In the genomic region with DNA sequence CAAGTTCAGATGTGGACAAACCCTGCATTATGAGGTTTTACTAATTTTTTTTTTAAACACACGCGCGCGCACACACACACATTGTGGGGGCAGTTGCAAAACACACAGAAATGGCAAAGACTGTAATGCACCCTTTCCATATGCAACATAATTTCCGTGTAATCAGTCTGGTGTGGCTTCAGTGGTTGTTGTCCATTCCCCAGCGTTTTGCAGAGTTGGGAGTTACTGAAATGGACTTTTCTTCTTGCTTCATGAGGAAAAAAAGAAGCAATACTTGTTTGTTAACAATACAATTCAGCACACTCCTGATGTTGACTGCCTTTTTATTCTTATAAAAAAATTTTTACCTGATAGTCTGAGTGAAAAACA, we compare ENCODE assay signal across 8 mouse cellular contexts. TPM values are rescaled to one million over a fixed set of nuclear protein-coding genes. Genes with fewer than 3 reads are reported as not detected.
DNase-seq lines count a peak whose midpoint lies in the region; ATAC-seq and TF ChIP-seq lines count a peak whose summit lies in the region.

No protein-coding gene starts in this region.

- no peaks in the 10 kb centered on the region for H3K9me3 ChIP-seq in embryonic facial prominence, embryonic 14.5 days (ENCODE audit: control insufficient read depth, low read length)
- H3K9me3 ChIP-seq in intestine, embryonic 14.5 days (ENCODE audit: control insufficient read depth, low read length): no peaks in the 10 kb centered on the region
- no peaks in the 10 kb centered on the region for H3K9me3 ChIP-seq in neural tube, embryonic 12.5 days

- H3K27ac ChIP-seq in layer of hippocampus, adult 2 months: no peak overlapping the region
- H3K27ac ChIP-seq in embryonic facial prominence, embryonic 14.5 days (replicated peaks; ENCODE audit: low read depth, low read length): no peak overlapping the region
- H3K27ac ChIP-seq in intestine, embryonic 14.5 days (ENCODE audit: low read depth): no peak overlapping the region
- no peak overlapping the region for H3K27ac ChIP-seq in neural tube, embryonic 12.5 days

- peak overlapping the region; percentile 45; the same call in 1 of the 2 replicates for H3K9ac ChIP-seq in embryonic facial prominence, embryonic 14.5 days (ENCODE audit: low read depth, low read length)
- no peak overlapping the region for H3K9ac ChIP-seq in intestine, embryonic 14.5 days (ENCODE audit: low read length)
- peak overlapping the region; percentile 36; the same call in 1 of the 2 replicates for H3K9ac ChIP-seq in neural tube, embryonic 12.5 days

- ATAC-seq in embryonic facial prominence, embryonic 14.5 days (ENCODE audit: low read depth): no peak
- ATAC-seq in intestine, embryonic 14.5 days (replicated peaks; ENCODE audit: low FRiP score, low TSS enrichment, low read depth): no peak
- ATAC-seq in neural tube, embryonic 12.5 days (ENCODE audit: low FRiP score, low read depth): no peak

- H3K36me3 ChIP-seq in embryonic facial prominence, embryonic 14.5 days (ENCODE audit: control insufficient read depth, insufficient read depth, low read length): no peaks in the 10 kb centered on the region
- H3K36me3 ChIP-seq in intestine, embryonic 14.5 days (ENCODE audit: control insufficient read depth, insufficient read depth, low read length): no peaks in the 10 kb centered on the region
- no peaks in the 10 kb centered on the region for H3K36me3 ChIP-seq in neural tube, embryonic 12.5 days

- H3K4me2 ChIP-seq in embryonic facial prominence, embryonic 14.5 days (ENCODE audit: low read depth, low read length): peak overlapping the region; percentile 66
- peak overlapping the region; percentile 72 for H3K4me2 ChIP-seq in intestine, embryonic 14.5 days (ENCODE audit: low read length)
- peak overlapping the region; percentile 80 for H3K4me2 ChIP-seq in neural tube, embryonic 12.5 days (replicated peaks)

- peak overlapping the region; percentile 59 for H3K4me3 ChIP-seq in layer of hippocampus, adult 2 months
- H3K4me3 ChIP-seq in embryonic facial prominence, embryonic 14.5 days (ENCODE audit: low read depth, low read length): peak overlapping the region; percentile 36
- H3K4me3 ChIP-seq in intestine, embryonic 14.5 days (ENCODE audit: low read depth, low read length): peak overlapping the region; percentile 25
- peak overlapping the region; percentile 41 for H3K4me3 ChIP-seq in neural tube, embryonic 12.5 days

- no peak for DNase-seq in layer of hippocampus, adult 2 months (ENCODE audit: low spot score in 2 of 2)
- DNase-seq in layer of hippocampus, adult 11-12 months (ENCODE audit: low spot score): no peak
- DNase-seq in embryonic facial prominence, embryonic 14.5 days (ENCODE audit: low spot score): no peak
- no peak for DNase-seq in intestine, embryonic 14.5 days (ENCODE audit: low spot score)
- DNase-seq in frontal cortex, adult 2 months (ENCODE audit: extremely low spot score in 1 of 2, low spot score in 1 of 2): no peak
- DNase-seq in spleen, adult 12 weeks (ENCODE audit: low spot score): no peak
- no peak for DNase-seq in spleen, postnatal 4 days (ENCODE audit: low spot score in 2 of 2)

- H3K27me3 ChIP-seq in embryonic facial prominence, embryonic 14.5 days (replicated peaks; ENCODE audit: control insufficient read depth, insufficient read depth, low read length): peaks cover 5% of the 10 kb centered on the region
- no peaks in the 10 kb centered on the region for H3K27me3 ChIP-seq in intestine, embryonic 14.5 days (replicated peaks; ENCODE audit: control insufficient read depth, insufficient read depth, low read length)
- 0 out of 2 replicates have a peak, but pooled peaks cover 2% of the 10 kb centered on the region for H3K27me3 ChIP-seq in neural tube, embryonic 12.5 days (replicated peaks)

- H3K4me1 ChIP-seq in embryonic facial prominence, embryonic 14.5 days (ENCODE audit: control insufficient read depth, insufficient read depth, low read length): 0 out of 2 replicates have a peak, but pooled peaks cover 6% of the 10 kb centered on the region
- H3K4me1 ChIP-seq in intestine, embryonic 14.5 days (replicated peaks; ENCODE audit: control insufficient read depth, insufficient read depth, low read length): peaks cover 8% of the 10 kb centered on the region
- peaks cover 10% of the 10 kb centered on the region for H3K4me1 ChIP-seq in neural tube, embryonic 12.5 days

- 39% methylated on average over 6 of the region's 6 CpGs for WGBS in embryonic facial prominence, embryonic 14.5 days
- WGBS in intestine, embryonic 14.5 days: 38% methylated on average over 6 of the region's 6 CpGs
- WGBS in neural tube, embryonic 12.5 days: 43% methylated on average over 6 of the region's 6 CpGs

- no peak for TF ChIP-seq CTCF in layer of hippocampus, adult 2 months (conservative IDR thresholded peaks at IDR 0.05)

RNA-seq across cellular contexts. Expression of a gene that starts 1.4 kb away (rescaled TPM):
- total RNA-seq in layer of hippocampus, adult 2 months (2021): 1 to 10 TPM; 1.5 to 2.2 TPM
- 0.15 and 0.38 TPM in 2 replicates for polyA plus RNA-seq in embryonic facial prominence, embryonic 14.5 days (2014; fragmentation: Nextera tagmentation; extraction: Ambion mirVana)
- polyA plus RNA-seq in intestine, embryonic 14.5 days (2014; fragmentation: Nextera tagmentation; extraction: Ambion mirVana): 0.55 and 0.80 TPM in 2 replicates
- polyA plus RNA-seq in neural tube, embryonic 12.5 days (2016; fragmentation: Nextera tagmentation; extraction: Ambion mirVana): 1.4 and 1.8 TPM in 2 replicates
- polyA plus RNA-seq in frontal cortex, adult 2 months (2012; rRNA removed): 1.4 and 1.6 TPM in 2 replicates

RNA-seq across cellular contexts. Expression of a gene that starts 30.1 kb away (rescaled TPM):
- 10 to 100 TPM; 27.8 to 28.2 TPM for total RNA-seq in layer of hippocampus, adult 2 months (2021)
- 19.5 and 22.2 TPM in 2 replicates for polyA plus RNA-seq in embryonic facial prominence, embryonic 14.5 days (2014; fragmentation: Nextera tagmentation; extraction: Ambion mirVana)
- polyA plus RNA-seq in intestine, embryonic 14.5 days (2014; fragmentation: Nextera tagmentation; extraction: Ambion mirVana): 19.5 and 20.4 TPM in 2 replicates
- 19.6 and 20.6 TPM in 2 replicates for polyA plus RNA-seq in neural tube, embryonic 12.5 days (2016; fragmentation: Nextera tagmentation; extraction: Ambion mirVana)
- 14.7 and 14.8 TPM in 2 replicates for polyA plus RNA-seq in frontal cortex, adult 2 months (2012; rRNA removed)

RNA-seq across cellular contexts. Expression of a gene that starts 30.2 kb away (rescaled TPM):
- 10 to 100 TPM; 11.2 to 11.6 TPM for total RNA-seq in layer of hippocampus, adult 2 months (2021)
- polyA plus RNA-seq in embryonic facial prominence, embryonic 14.5 days (2014; fragmentation: Nextera tagmentation; extraction: Ambion mirVana): 4.6 and 5.5 TPM in 2 replicates
- 4.4 and 6.5 TPM in 2 replicates for polyA plus RNA-seq in intestine, embryonic 14.5 days (2014; fragmentation: Nextera tagmentation; extraction: Ambion mirVana)
- 9.2 and 10.1 TPM in 2 replicates for polyA plus RNA-seq in neural tube, embryonic 12.5 days (2016; fragmentation: Nextera tagmentation; extraction: Ambion mirVana)
- polyA plus RNA-seq in frontal cortex, adult 2 months (2012; rRNA removed): 5.1 and 5.7 TPM in 2 replicates
